Mouse (Mus musculus): Measurements from ENCODE around the gene Nudt16l1. TPM values are rescaled to one million over a fixed set of nuclear protein-coding genes. Genes with fewer than 3 reads are reported as not detected.

The Nudt16l1 gene
- polyA plus RNA-seq, 1 experiment from 2014 or later: 179 TPM

DNA sequence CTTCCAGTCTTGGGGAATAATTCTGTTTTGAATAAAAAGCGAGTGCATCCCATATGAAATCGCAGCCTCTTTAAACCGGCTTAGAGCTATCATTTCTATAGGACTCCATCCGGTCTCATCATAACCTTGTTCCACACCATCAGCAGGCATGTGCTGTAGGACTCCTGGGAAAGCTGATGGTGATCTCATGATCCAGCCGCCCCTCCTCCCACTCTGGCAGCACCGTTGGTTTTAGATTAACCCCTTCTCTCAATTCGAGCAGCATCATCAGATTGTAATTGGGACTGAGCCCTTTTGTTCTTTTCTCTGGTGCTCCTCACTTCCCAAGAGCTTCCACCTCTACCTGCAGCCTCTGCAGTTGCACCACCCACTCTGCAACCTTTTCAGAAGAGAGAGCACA, 37.4 kb upstream of the Nudt16l1 start:
- Histone ChIP-seq H3K27ac (ENCODE audit: low read depth, low read length) (no peak overlapping the region), H3K9me3 (replicated peaks; ENCODE audit: control insufficient read depth, low read length) (no peaks in the 10 kb centered on the region), H3K4me3 (ENCODE audit: low read depth, low read length) (no peak overlapping the region), H3K4me1 (ENCODE audit: control insufficient read depth, insufficient read depth, low read length) (no peaks in the 10 kb centered on the region), H3K36me3 (ENCODE audit: control insufficient read depth, insufficient read depth, low read length) (no peaks in the 10 kb centered on the region), H3K4me2 (ENCODE audit: low read length) (no peak overlapping the region), H3K9ac (ENCODE audit: low read length) (no peak overlapping the region), H3K27me3 (replicated peaks; ENCODE audit: control insufficient read depth, insufficient read depth, low read length) (no peaks in the 10 kb centered on the region)
- no peak for DNase-seq (ENCODE audit: low spot score)
- WGBS: 55% methylated on average over 7 of the region's 7 CpGs
- ATAC-seq: no peak

DNA sequence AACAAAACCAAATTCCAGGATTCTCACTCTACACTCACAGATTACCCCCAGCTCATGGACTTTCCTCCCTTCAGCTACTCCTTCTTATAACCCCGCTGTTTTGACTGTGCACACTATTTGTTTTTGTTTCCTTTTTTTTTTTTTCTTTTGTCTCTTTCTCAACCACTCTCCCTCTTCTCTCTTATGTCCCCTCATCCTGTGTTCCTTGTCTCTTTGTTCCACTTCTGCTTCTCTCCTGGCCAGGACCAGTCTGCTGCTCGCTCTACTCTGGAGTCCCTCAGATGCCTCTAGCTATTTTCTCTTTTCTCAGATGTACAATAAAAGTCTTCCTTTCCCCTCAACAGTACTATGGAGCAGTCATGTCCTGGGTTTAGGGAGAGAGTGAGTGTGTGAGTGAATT, 36.2 kb upstream of the Nudt16l1 start:
- 80% methylated on average over 2 of the region's 2 CpGs for WGBS
- Histone ChIP-seq H3K4me2 (ENCODE audit: low read length) (no peak overlapping the region), H3K9me3 (replicated peaks; ENCODE audit: control insufficient read depth, low read length) (no peaks in the 10 kb centered on the region), H3K4me1 (ENCODE audit: control insufficient read depth, insufficient read depth, low read length) (no peaks in the 10 kb centered on the region), H3K36me3 (ENCODE audit: control insufficient read depth, insufficient read depth, low read length) (no peaks in the 10 kb centered on the region), H3K4me3 (ENCODE audit: low read depth, low read length) (no peak overlapping the region), H3K9ac (ENCODE audit: low read length) (no peak overlapping the region), H3K27me3 (replicated peaks; ENCODE audit: control insufficient read depth, insufficient read depth, low read length) (no peaks in the 10 kb centered on the region), H3K27ac (ENCODE audit: low read depth, low read length) (no peak overlapping the region)
- DNase-seq (ENCODE audit: low spot score): no peak
- ATAC-seq: no peak

DNA sequence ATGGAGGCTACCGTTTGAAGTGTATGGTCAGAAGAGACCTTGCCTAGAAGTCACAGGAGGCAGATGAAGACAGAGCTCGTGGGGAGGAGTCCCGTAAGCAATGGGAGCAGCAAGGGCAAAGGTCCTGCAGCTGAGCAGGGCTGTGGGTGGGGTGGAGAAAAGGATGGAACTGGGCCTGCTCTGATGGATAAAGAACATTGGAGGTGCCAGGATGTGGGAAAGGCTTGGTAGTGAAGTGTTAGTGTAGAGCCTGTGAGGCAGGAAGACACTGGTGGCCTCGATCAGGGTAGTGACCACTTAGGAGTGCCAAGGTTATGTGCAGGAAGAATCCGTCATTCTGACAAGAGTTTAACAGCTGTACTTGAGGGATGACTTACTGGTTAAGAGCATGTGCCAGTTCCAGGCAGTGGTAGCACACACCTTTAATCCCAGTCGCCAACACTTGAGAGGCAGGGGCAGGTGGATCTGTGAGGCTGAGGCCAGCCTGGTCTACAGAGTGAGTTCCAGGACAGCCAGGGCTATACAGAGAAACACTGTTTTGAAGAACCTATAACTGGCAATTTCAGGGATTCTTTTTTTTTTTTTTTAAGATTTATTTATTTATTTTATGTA, 35.0 kb upstream of the Nudt16l1 start:
- Histone ChIP-seq H3K4me2 (ENCODE audit: low read length) (no peak overlapping the region), H3K4me3 (ENCODE audit: low read depth, low read length) (no peak overlapping the region), H3K9me3 (replicated peaks; ENCODE audit: control insufficient read depth, low read length) (no peaks in the 10 kb centered on the region), H3K36me3 (ENCODE audit: control insufficient read depth, insufficient read depth, low read length) (no peaks in the 10 kb centered on the region), H3K27me3 (replicated peaks; ENCODE audit: control insufficient read depth, insufficient read depth, low read length) (no peaks in the 10 kb centered on the region), H3K9ac (ENCODE audit: low read length) (no peak overlapping the region), H3K4me1 (ENCODE audit: control insufficient read depth, insufficient read depth, low read length) (no peaks in the 10 kb centered on the region), H3K27ac (ENCODE audit: low read depth, low read length) (no peak overlapping the region)
- 91% methylated on average over 6 of the region's 6 CpGs for WGBS
- ATAC-seq (no peak), DNase-seq (ENCODE audit: low spot score) (no peak)

DNA sequence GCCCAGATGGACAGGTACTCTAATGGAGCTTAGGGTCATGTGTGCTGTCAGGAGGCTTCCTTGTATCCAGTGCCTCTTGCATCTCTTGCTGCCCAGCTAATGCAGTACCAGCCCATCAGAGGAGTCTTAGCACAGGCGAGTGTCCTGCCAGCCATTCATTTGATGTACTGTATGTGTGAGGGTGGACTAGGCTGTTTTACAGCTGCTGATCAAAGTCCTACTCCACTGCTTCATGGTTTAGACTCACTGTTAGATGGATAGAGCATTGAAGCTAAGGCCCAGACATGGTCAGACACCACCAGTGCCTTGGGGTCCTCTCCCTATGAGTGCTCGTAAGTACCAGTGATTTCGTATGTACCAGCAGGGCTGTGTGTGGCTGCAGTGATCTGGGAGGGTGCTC, 33.7 kb upstream of the Nudt16l1 start:
- no peaks in the 10 kb centered on the region for H3K9me3 ChIP-seq (replicated peaks; ENCODE audit: control insufficient read depth, low read length)
- no peak overlapping the region for H3K4me3 ChIP-seq (ENCODE audit: low read depth, low read length)
- no peak overlapping the region for H3K9ac ChIP-seq (ENCODE audit: low read length)
- no peak overlapping the region for H3K4me2 ChIP-seq (ENCODE audit: low read length)
- no peaks in the 10 kb centered on the region for H3K4me1 ChIP-seq (ENCODE audit: control insufficient read depth, insufficient read depth, low read length)
- WGBS: 87% methylated on average over 3 of the region's 3 CpGs
- H3K36me3 ChIP-seq (ENCODE audit: control insufficient read depth, insufficient read depth, low read length): peaks cover 5% of the 10 kb centered on the region
- ATAC-seq (no peak), DNase-seq (ENCODE audit: low spot score) (no peak)
- H3K27ac ChIP-seq (ENCODE audit: low read depth, low read length): no peak overlapping the region
- no peaks in the 10 kb centered on the region for H3K27me3 ChIP-seq (replicated peaks; ENCODE audit: control insufficient read depth, insufficient read depth, low read length)

DNA sequence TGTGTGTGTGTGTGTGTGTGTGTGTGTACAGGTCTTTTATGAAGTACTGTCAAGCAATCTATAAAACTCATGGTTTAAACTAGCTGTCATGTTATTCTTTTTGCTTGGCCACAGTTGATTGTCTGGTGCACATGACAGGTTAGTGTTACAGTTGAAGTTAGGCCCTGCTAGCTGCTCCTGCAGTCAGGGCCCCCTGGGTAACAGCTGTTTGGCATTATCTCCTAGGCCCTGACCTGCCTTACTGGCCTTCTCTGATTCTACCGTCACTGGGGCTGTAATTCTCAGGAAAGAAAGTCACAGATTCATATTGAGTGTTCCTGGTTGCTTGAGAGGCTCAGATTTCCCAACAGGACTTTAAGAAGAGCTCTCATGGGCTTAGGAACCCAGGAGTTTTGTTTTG, 33.0 kb upstream of the Nudt16l1 start:
- Histone ChIP-seq H3K36me3 (ENCODE audit: control insufficient read depth, insufficient read depth, low read length) (peaks cover 7% of the 10 kb centered on the region), H3K27ac (ENCODE audit: low read depth, low read length) (no peak overlapping the region), H3K4me3 (ENCODE audit: low read depth, low read length) (no peak overlapping the region), H3K9me3 (replicated peaks; ENCODE audit: control insufficient read depth, low read length) (no peaks in the 10 kb centered on the region), H3K27me3 (replicated peaks; ENCODE audit: control insufficient read depth, insufficient read depth, low read length) (no peaks in the 10 kb centered on the region), H3K4me2 (ENCODE audit: low read length) (no peak overlapping the region), H3K4me1 (ENCODE audit: control insufficient read depth, insufficient read depth, low read length) (no peaks in the 10 kb centered on the region), H3K9ac (ENCODE audit: low read length) (no peak overlapping the region)
- WGBS: 78% methylated on average over 1 of the region's 1 CpGs
- DNase-seq (ENCODE audit: low spot score) (no peak), ATAC-seq (no peak)

DNA sequence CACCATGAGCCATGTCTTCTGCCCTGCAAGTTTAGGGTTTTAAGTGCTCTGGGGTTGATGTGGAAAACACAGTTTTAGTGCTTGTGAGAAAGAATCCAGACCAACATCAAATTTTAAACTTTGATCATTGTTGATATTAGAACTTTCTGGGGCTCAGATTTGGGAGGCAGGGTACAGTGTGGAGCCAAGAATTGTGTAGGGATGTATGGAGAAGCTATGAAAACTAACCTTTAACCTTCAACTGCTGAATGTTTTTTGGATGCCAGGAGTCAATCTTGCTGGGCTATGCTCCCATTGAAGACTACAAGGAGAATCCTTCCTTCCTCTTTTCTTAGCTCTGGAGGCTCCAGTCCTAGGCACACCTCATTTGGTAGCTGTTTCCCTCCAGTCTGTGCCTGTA, 32.0 kb upstream of the Nudt16l1 start:
- Histone ChIP-seq H3K4me1 (ENCODE audit: control insufficient read depth, insufficient read depth, low read length) (no peaks in the 10 kb centered on the region), H3K9me3 (replicated peaks; ENCODE audit: control insufficient read depth, low read length) (no peaks in the 10 kb centered on the region), H3K4me3 (ENCODE audit: low read depth, low read length) (no peak overlapping the region), H3K27me3 (replicated peaks; ENCODE audit: control insufficient read depth, insufficient read depth, low read length) (no peaks in the 10 kb centered on the region), H3K36me3 (ENCODE audit: control insufficient read depth, insufficient read depth, low read length) (peaks cover 15% of the 10 kb centered on the region), H3K4me2 (ENCODE audit: low read length) (no peak overlapping the region), H3K27ac (ENCODE audit: low read depth, low read length) (no peak overlapping the region), H3K9ac (ENCODE audit: low read length) (no peak overlapping the region)
- DNase-seq (ENCODE audit: low spot score) (no peak), ATAC-seq (no peak)

DNA sequence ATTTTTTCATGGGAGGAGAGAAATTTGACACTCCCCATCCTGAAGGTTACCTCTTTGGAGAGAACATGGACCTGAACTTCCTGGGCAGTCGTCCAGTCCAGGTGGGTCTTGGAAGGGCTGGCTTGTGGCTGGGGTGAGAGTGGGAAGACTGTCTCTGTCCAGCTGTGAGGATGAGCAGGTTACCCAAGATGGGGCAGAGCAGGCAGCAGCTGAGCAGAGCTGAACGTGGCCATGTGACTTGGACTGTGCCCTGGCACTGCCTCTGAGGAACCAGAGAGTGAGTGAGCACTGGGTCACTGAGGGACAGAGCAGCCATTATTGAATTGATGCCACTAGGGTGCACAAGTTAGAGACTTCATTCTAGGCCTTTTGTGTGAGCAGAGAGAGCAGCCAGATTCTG, 31.2 kb upstream of the Nudt16l1 start:
- H3K4me1 ChIP-seq (ENCODE audit: control insufficient read depth, insufficient read depth, low read length): no peaks in the 10 kb centered on the region
- H3K27me3 ChIP-seq (replicated peaks; ENCODE audit: control insufficient read depth, insufficient read depth, low read length): no peaks in the 10 kb centered on the region
- no peak for DNase-seq (ENCODE audit: low spot score)
- no peaks in the 10 kb centered on the region for H3K9me3 ChIP-seq (replicated peaks; ENCODE audit: control insufficient read depth, low read length)
- no peak overlapping the region for H3K9ac ChIP-seq (ENCODE audit: low read length)
- no peak overlapping the region for H3K4me2 ChIP-seq (ENCODE audit: low read length)
- H3K4me3 ChIP-seq (ENCODE audit: low read depth, low read length): no peak overlapping the region
- no peak overlapping the region for H3K27ac ChIP-seq (ENCODE audit: low read depth, low read length)
- no peak for ATAC-seq
- H3K36me3 ChIP-seq (ENCODE audit: control insufficient read depth, insufficient read depth, low read length): peaks cover 19% of the 10 kb centered on the region
- 79% methylated on average over 2 of the region's 2 CpGs for WGBS

DNA sequence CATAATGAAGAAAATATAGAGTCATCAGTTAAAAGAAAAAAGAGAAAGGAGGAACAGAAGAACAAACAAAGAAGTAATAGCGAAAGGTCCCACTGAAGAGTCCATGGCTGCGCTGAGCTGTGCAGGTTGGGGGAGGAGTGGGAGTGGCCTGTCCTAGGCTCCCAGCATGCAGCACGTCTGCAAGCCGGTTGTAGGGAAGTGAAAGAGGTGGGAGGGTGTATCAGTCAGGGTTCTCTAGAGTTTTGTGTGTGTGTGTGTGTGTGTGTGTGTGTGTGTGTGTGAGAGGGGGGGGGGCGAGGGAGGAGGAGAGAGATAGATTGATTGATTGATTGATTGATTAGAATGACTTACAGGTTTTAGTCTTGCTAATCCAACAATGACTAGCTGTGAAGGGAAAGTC, 30.6 kb upstream of the Nudt16l1 start:
- no peaks in the 10 kb centered on the region for H3K27me3 ChIP-seq (replicated peaks; ENCODE audit: control insufficient read depth, insufficient read depth, low read length)
- WGBS: 54% methylated on average over 5 of the region's 5 CpGs
- H3K4me3 ChIP-seq (ENCODE audit: low read depth, low read length): no peak overlapping the region
- no peak for ATAC-seq
- H3K36me3 ChIP-seq (ENCODE audit: control insufficient read depth, insufficient read depth, low read length): peaks cover 24% of the 10 kb centered on the region
- H3K4me1 ChIP-seq (ENCODE audit: control insufficient read depth, insufficient read depth, low read length): no peaks in the 10 kb centered on the region
- DNase-seq (ENCODE audit: low spot score): no peak
- no peak overlapping the region for H3K9ac ChIP-seq (ENCODE audit: low read length)
- no peaks in the 10 kb centered on the region for H3K9me3 ChIP-seq (replicated peaks; ENCODE audit: control insufficient read depth, low read length)
- H3K4me2 ChIP-seq (ENCODE audit: low read length): no peak overlapping the region
- no peak overlapping the region for H3K27ac ChIP-seq (ENCODE audit: low read depth, low read length)

DNA sequence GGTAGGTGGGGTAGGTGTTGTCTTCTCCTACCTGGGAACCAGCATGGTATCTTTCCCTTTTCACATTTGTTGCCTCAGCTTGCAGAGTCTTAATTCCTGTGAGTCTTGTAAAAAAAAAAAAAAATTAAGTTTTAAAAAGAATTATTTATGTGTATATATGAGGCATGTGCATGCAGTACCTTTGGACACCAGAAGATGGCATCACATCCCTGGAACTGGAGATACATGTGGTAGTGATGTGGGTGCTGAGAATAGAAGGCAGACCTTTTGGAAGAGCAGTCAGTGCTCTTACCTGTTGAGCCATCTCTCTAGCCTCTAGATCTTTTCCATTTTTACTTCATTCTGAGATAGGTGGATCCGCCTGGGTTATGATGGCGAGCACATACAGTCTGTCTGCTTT, 28.8 kb upstream of the Nudt16l1 start:
- H3K36me3 ChIP-seq (ENCODE audit: control insufficient read depth, insufficient read depth, low read length): peaks cover 32% of the 10 kb centered on the region

More for the DNA sequence above, 28.8 kb upstream of the Nudt16l1 start:
- no peak for DNase-seq (ENCODE audit: low spot score)
- Histone ChIP-seq H3K27ac (ENCODE audit: low read depth, low read length) (no peak overlapping the region), H3K27me3 (replicated peaks; ENCODE audit: control insufficient read depth, insufficient read depth, low read length) (no peaks in the 10 kb centered on the region), H3K4me1 (ENCODE audit: control insufficient read depth, insufficient read depth, low read length) (no peaks in the 10 kb centered on the region), H3K4me3 (ENCODE audit: low read depth, low read length) (no peak overlapping the region), H3K9ac (ENCODE audit: low read length) (no peak overlapping the region), H3K4me2 (ENCODE audit: low read length) (no peak overlapping the region), H3K9me3 (replicated peaks; ENCODE audit: control insufficient read depth, low read length) (no peaks in the 10 kb centered on the region)
- ATAC-seq: no peak
- 98% methylated on average over 2 of the region's 2 CpGs for WGBS

Data from forebrain, embryonic 14.5 days (tissue).